Mouse (Mus musculus): Measurements from ENCODE around the gene Zfp870.

DNA sequence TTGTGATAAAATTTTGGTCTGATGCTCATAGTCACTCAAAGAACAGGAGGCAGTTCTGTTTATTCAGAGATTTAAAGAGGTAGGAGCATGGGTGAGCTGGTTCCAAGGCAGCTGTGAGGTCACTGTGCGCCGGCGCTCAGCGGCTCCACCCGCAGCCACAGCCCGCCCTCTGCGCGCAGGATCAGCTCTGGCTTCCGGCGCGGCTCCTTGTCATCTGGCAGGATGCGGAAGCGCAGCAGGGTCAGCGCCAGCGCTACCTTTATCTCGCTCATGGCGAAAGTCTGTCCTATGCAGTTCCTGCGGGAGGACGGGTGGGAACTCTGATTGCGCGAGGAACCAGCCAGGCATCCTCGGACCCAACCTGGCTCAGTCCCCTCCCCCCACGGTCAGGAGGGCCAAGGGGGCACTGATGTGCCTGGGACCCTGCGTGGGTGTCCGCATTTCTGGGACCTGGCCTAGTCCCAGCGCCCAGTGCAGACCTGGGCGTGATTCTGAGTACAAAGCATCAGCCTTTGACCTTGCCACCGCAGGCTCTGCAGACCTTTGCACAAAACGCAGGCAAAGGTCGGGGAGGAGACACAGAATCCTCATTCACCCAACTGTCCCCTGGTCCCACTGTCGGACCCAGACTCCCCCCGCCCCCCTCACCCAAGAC lies 33.3 kb upstream of the Zfp870 start:
- peak; percentile 85; the same call in 1 of the 2 replicates for TF ChIP-seq POLR2A (IDR thresholded peaks at IDR 0.05; ENCODE audit: borderline replicate concordance, extremely low read depth, low read depth, low read length)
- TF ChIP-seq CTCF (IDR thresholded peaks at IDR 0.05; ENCODE audit: insufficient read depth, low read length), result no peak
